Mouse (Mus musculus) lung, embryonic 16.5 days (tissue): ENCODE results near the gene Capza2. TPM values are rescaled to one million over a fixed set of nuclear protein-coding genes. Genes with fewer than 3 reads are reported as not detected.
"Not testable (repeated sequence)": the region's sequence is repeated elsewhere in the genome, so short reads cannot be mapped to it uniquely, and the experiment has no call there.

ENCODE experiments used
- ATAC-seq: fragments of 200-750 bp; cut with Nextera tagmentation; 2 replicates; pipeline ENCODE4 v1.8.0; 2017; ENCODE audit warnings: low read depth, mild to moderate bottlenecking, moderate library complexity
- H3K27ac ChIP-seq: fragments of 300-500 bp; sonication (generic); 2 replicates; pipeline ENCODE4 v1.5.1; 2014; ENCODE audit warnings: mild to moderate bottlenecking, control low read depth, low read length
- H3K27me3 ChIP-seq: fragments of 300-500 bp; sonication (generic); 2 replicates; pipeline ENCODE4 v1.6.1; 2014; ENCODE audit warnings: low read depth, low read length, mixed read lengths; ENCODE audit not compliant: control insufficient read depth, insufficient read depth
- H3K36me3 ChIP-seq: fragments of 300-500 bp; sonication (generic); 2 replicates; pipeline ENCODE4 v1.6.1; 2014; ENCODE audit warnings: low read length; ENCODE audit not compliant: control insufficient read depth, insufficient read depth
- H3K4me1 ChIP-seq: fragments of 300-500 bp; sonication (generic); replicated peaks from 2 replicates; pipeline ENCODE4 v1.6.1; 2014; ENCODE audit warnings: low read length, mixed read lengths; ENCODE audit not compliant: control insufficient read depth, insufficient read depth
- H3K4me2 ChIP-seq: fragments of 300-500 bp; sonication (generic); 2 replicates; pipeline ENCODE4 v1.6.1; 2014; ENCODE audit warnings: low read depth, low read length, control low read depth
- H3K4me3 ChIP-seq: fragments of 300-500 bp; sonication (generic); 2 replicates; pipeline ENCODE4 v1.5.1; 2014; ENCODE audit warnings: mild to moderate bottlenecking, low read length, control low read depth
- H3K9ac ChIP-seq: fragments of 300-500 bp; sonication (generic); 2 replicates; pipeline ENCODE4 v1.6.1; 2014; ENCODE audit warnings: low read length, control low read depth
- H3K9me3 ChIP-seq: fragments of 300-500 bp; sonication (generic); 2 replicates; pipeline ENCODE4 v1.6.1; 2016; ENCODE audit warnings: low read length; ENCODE audit not compliant: control insufficient read depth
- WGBS: fragments of 180-500 bp; shearing (Covaris S2); extraction: QIAGEN DNeasy Blood & Tissue Kit; methylation state at CpG from one replicate; pipeline ENCODE4 v1.1.7; 2014; 5-methylcytosine and 5-hydroxymethylcytosine counted together
- polyA plus RNA-seq: library from polyadenylated mRNA; unstranded; fragments of >200 nt; fragmentation: Nextera tagmentation; extraction: Ambion mirVana; gene quantifications from 2 replicates; pipeline ENCODE4 v1.2.1, GENCODE M21; 2015

The Capza2 gene
- polyA plus RNA-seq, 1 experiment from 2014 or later, result 241 TPM

- Histone ChIP-seq H3K4me1 (peaks cover 8% of the 10 kb centered on the region; the same call in 1 of the 2 replicates), H3K4me3 (peak within 1 kb of the TSS; percentile 85), H3K4me2 (peak within 1 kb of the TSS; percentile 61), H3K27ac (peak within 1 kb of the TSS; percentile 98), H3K36me3 (peaks cover 4% of the 10 kb centered on the region), H3K9me3 (no peaks in the 10 kb centered on the region), H3K9ac (peak within 1 kb of the TSS; percentile 96), H3K27me3 (no peaks in the 10 kb centered on the region)
- 49% methylated on average over 7 of the region's 7 CpGs for WGBS
- 0 out of 2 replicates have a peak, but pooled peaks have one; percentile 10 for ATAC-seq
These were observed 56.6 kb downstream of the Capza2 start, which contains the start of gene St7 for GRCm38 (mm10) chr6:17692647-17693046. Gene St7, plus strand, starts transcription at chr6:17692933.

GRCm38 (mm10) chr6:17693726-17694549 lies 57.9 kb downstream of the Capza2 start:
- ATAC-seq, result peak; percentile 80

GRCm38 (mm10) chr6:17694550-17694951 lies 58.5 kb downstream of the Capza2 start:
- Histone ChIP-seq H3K4me1 (peaks cover 8% of the 10 kb centered on the region; the same call in 1 of the 2 replicates), H3K27ac (peak overlapping the region; percentile 98), H3K9me3 (no peaks in the 10 kb centered on the region), H3K36me3 (peaks cover 4% of the 10 kb centered on the region), H3K4me3 (peak overlapping the region; percentile 85), H3K27me3 (no peaks in the 10 kb centered on the region), H3K9ac (peak overlapping the region; percentile 96), H3K4me2 (peak overlapping the region; percentile 61)
- peak; percentile 83 for ATAC-seq
- WGBS, result under 1% methylated on average over 46 of the region's 46 CpGs

More at GRCm38 (mm10) chr6:17693726-17694549, 57.9 kb downstream of the Capza2 start:
- no peaks in the 10 kb centered on the region for H3K9me3 ChIP-seq
- peak overlapping the region; percentile 96 for H3K9ac ChIP-seq
- H3K4me2 ChIP-seq, result peak overlapping the region; percentile 61
- WGBS, result under 1% methylated on average over 88 of the region's 97 CpGs
- peaks cover 4% of the 10 kb centered on the region for H3K36me3 ChIP-seq
- no peaks in the 10 kb centered on the region for H3K27me3 ChIP-seq
- peak overlapping the region; percentile 98 for H3K27ac ChIP-seq
- peaks cover 8% of the 10 kb centered on the region; the same call in 1 of the 2 replicates for H3K4me1 ChIP-seq
- H3K4me3 ChIP-seq, result peak overlapping the region; percentile 85

GRCm38 (mm10) chr6:17696321-17696734 lies 60.3 kb downstream of the Capza2 start:
- 32% methylated on average over 5 of the region's 5 CpGs for WGBS
- peak overlapping the region; percentile 25 for H3K4me3 ChIP-seq
- peak; percentile 23; the same call in 1 of the 2 replicates for ATAC-seq

GRCm38 (mm10) chr6:17700936-17701612 lies 65.0 kb downstream of the Capza2 start:
- Histone ChIP-seq H3K36me3 (peaks cover 4% of the 10 kb centered on the region), H3K9ac (no peak overlapping the region), H3K27ac (no peak overlapping the region), H3K9me3 (no peaks in the 10 kb centered on the region), H3K27me3 (no peaks in the 10 kb centered on the region), H3K4me2 (no peak overlapping the region), H3K4me3 (no peak overlapping the region), H3K4me1 (peaks cover 7% of the 10 kb centered on the region; the same call in 1 of the 2 replicates)
- 62% methylated on average over 7 of the region's 7 CpGs for WGBS
- ATAC-seq, result no peak

More at GRCm38 (mm10) chr6:17696321-17696734, 60.3 kb downstream of the Capza2 start:
- Histone ChIP-seq H3K27ac (peak overlapping the region; percentile 23), H3K9ac (peak overlapping the region; percentile 32), H3K4me1 (peaks cover 11% of the 10 kb centered on the region; the same call in 1 of the 2 replicates), H3K27me3 (no peaks in the 10 kb centered on the region), H3K4me2 (peak overlapping the region; percentile 52), H3K36me3 (peaks cover 4% of the 10 kb centered on the region), H3K9me3 (no peaks in the 10 kb centered on the region)

GRCm38 (mm10) chr6:17704038-17704437 lies 68.0 kb downstream of the Capza2 start:
- H3K36me3 ChIP-seq, H3K9me3 ChIP-seq, H3K4me1 ChIP-seq, H3K4me2 ChIP-seq, H3K27me3 ChIP-seq, H3K9ac ChIP-seq, H3K4me3 ChIP-seq, H3K27ac ChIP-seq: not testable (repeated sequence)
- ATAC-seq, result peak; percentile 81; the same call in 1 of the 2 replicates
- WGBS, result 35% methylated on average over 1 of the region's 1 CpGs

- no peaks in the 10 kb centered on the region for H3K27me3 ChIP-seq
- no peaks in the 10 kb centered on the region for H3K36me3 ChIP-seq
- no peaks in the 10 kb centered on the region for H3K9me3 ChIP-seq
- WGBS, result 73% methylated on average over 3 of the region's 3 CpGs
- no peak overlapping the region for H3K9ac ChIP-seq
- no peak overlapping the region for H3K27ac ChIP-seq
- peaks cover 4% of the 10 kb centered on the region; the same call in 1 of the 2 replicates for H3K4me1 ChIP-seq
- no peak for ATAC-seq
- no peak overlapping the region for H3K4me3 ChIP-seq
- no peak overlapping the region for H3K4me2 ChIP-seq
These were observed 69.9 kb downstream of the Capza2 start for GRCm38 (mm10) chr6:17705973-17706372.
